Mouse (Mus musculus) thymus, postnatal 36 days (tissue): ENCODE results near the gene Btbd9.

Source experiments
- DNase-seq, 2 experiments: peaks; one replicate each; pipeline ENCODE4 v3.0.0; 2022; ENCODE audit warnings: mixed read lengths in 2 of 2

The Btbd9 gene

GRCm38 (mm10) chr17:30196401-30197279 is 379.6 kb downstream of the Btbd9 start:
- peak in 1 of 2 experiments; percentile 8 for DNase-seq

- DNase-seq = peak in 1 of 2 experiments; percentile 1
Measured at GRCm38 (mm10) chr17:30195591-30196183, 380.6 kb downstream of the Btbd9 start.

GRCm38 (mm10) chr17:30194629-30195445 is 381.5 kb downstream of the Btbd9 start:
- peak in 1 of 2 experiments; percentile 1 for DNase-seq

- peak in 1 of 2 experiments; percentile 0 for DNase-seq
Measured at GRCm38 (mm10) chr17:30194091-30194490, 382.2 kb downstream of the Btbd9 start.

GRCm38 (mm10) chr17:30193615-30194014 is 382.7 kb downstream of the Btbd9 start:
- no peak for DNase-seq

- no peak for DNase-seq
Measured at GRCm38 (mm10) chr17:30192416-30193005, 383.8 kb downstream of the Btbd9 start.

GRCm38 (mm10) chr17:30191097-30191640 is 385.1 kb downstream of the Btbd9 start:
- peak in 1 of 2 experiments; percentile 1 for DNase-seq

GRCm38 (mm10) chr17:30188031-30188981 is 388.0 kb downstream of the Btbd9 start:
- no peak for DNase-seq

GRCm38 (mm10) chr17:30187581-30187980 is 388.7 kb downstream of the Btbd9 start:
- DNase-seq = no peak

GRCm38 (mm10) chr17:30187154-30187553 is 389.1 kb downstream of the Btbd9 start:
- no peak for DNase-seq

- no peak for DNase-seq
Measured at GRCm38 (mm10) chr17:30183561-30183960, 392.7 kb downstream of the Btbd9 start.

GRCm38 (mm10) chr17:30182063-30182462 is 394.2 kb downstream of the Btbd9 start:
- DNase-seq = no peak

GRCm38 (mm10) chr17:30181554-30181953 is 394.7 kb downstream of the Btbd9 start:
- no peak for DNase-seq

- DNase-seq = no peak
Measured at GRCm38 (mm10) chr17:30180197-30180596, 396.1 kb downstream of the Btbd9 start.

GRCm38 (mm10) chr17:30178402-30178801 is 397.9 kb downstream of the Btbd9 start:
- no peak for DNase-seq

- no peak for DNase-seq
Measured at GRCm38 (mm10) chr17:30177435-30177834, 398.9 kb downstream of the Btbd9 start.
